Mouse (Mus musculus): ENCODE results near the gene L3mbtl3.

DNA sequence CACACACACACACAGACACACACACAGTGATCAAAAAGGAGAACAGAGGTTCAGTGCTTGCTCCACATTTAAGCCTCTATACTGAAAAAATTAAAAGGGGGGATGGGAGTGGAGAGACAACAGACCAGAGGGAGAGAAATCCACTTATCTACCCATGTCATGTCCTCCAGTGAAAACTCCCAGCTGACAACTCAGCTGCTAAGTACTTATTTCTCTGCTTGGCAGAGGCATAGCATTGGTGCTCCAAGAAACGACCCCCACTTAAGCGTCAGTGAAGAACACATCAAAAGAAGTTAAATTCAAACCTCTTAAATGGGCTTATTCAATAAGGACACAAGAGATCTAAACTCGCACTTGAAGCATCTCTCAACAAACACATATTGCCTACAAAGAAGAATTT is 12.2 kb downstream of the L3mbtl3 start:
- no peak for TF ChIP-seq CTCF (IDR thresholded peaks at IDR 0.05; ENCODE audit: low read depth, low read length)
- no peak for TF ChIP-seq POLR2A (IDR thresholded peaks at IDR 0.05; ENCODE audit: extremely low read depth, insufficient read depth, low read length)

Measured in liver, adult 2 months (tissue).